Mouse (Mus musculus) forelimb bud, embryonic 11.5 days (tissue): ENCODE measurements around the gene Sertad2.

Experiments used
- DNase-seq: peaks from one replicate; pipeline ENCODE4 v3.0.0-alpha.2; 2012; ENCODE audit warnings: low read depth, low spot score

The Sertad2 gene

GRCm38 (mm10) chr11:20544801-20545515 is 1.9 kb downstream of the Sertad2 start:
- no peak for DNase-seq

GRCm38 (mm10) chr11:20549481-20549880 is 6.4 kb downstream of the Sertad2 start:
- no peak for DNase-seq

GRCm38 (mm10) chr11:20550196-20550595 is 7.1 kb downstream of the Sertad2 start:
- no peak for DNase-seq

- no peak for DNase-seq
These were observed 9.0 kb downstream of the Sertad2 start for GRCm38 (mm10) chr11:20552059-20552458.

- no peak for DNase-seq
These were observed 10.0 kb downstream of the Sertad2 start for GRCm38 (mm10) chr11:20552758-20553673.

- DNase-seq, result no peak
These were observed 12.6 kb downstream of the Sertad2 start for GRCm38 (mm10) chr11:20555651-20556050.

- DNase-seq, result no peak
These were observed 13.3 kb downstream of the Sertad2 start for GRCm38 (mm10) chr11:20556163-20556911.

GRCm38 (mm10) chr11:20559236-20559950 is 16.3 kb downstream of the Sertad2 start:
- DNase-seq, result no peak

GRCm38 (mm10) chr11:20559951-20560642 is 17.0 kb downstream of the Sertad2 start:
- DNase-seq, result no peak

- peak; percentile 67 for DNase-seq
These were observed 18.4 kb downstream of the Sertad2 start for GRCm38 (mm10) chr11:20561323-20562002.

- DNase-seq, result no peak
These were observed 22.0 kb downstream of the Sertad2 start for GRCm38 (mm10) chr11:20565057-20565456.

GRCm38 (mm10) chr11:20571702-20572413 is 28.8 kb downstream of the Sertad2 start:
- DNase-seq, result no peak

GRCm38 (mm10) chr11:20576046-20576635 is 33.1 kb downstream of the Sertad2 start:
- peak; percentile 72 for DNase-seq

- DNase-seq, result no peak
These were observed 39.7 kb downstream of the Sertad2 start for GRCm38 (mm10) chr11:20582758-20583157.

GRCm38 (mm10) chr11:20585297-20585696 is 42.2 kb downstream of the Sertad2 start:
- no peak for DNase-seq

GRCm38 (mm10) chr11:20586180-20586579 is 43.1 kb downstream of the Sertad2 start:
- no peak for DNase-seq

GRCm38 (mm10) chr11:20589393-20589792 is 46.3 kb downstream of the Sertad2 start:
- peak; percentile 24 for DNase-seq

GRCm38 (mm10) chr11:20592010-20592409 is 49.0 kb downstream of the Sertad2 start:
- DNase-seq, result no peak
